Comparison of ENCODE assay signal across 14 mouse cellular contexts in the genomic region with DNA sequence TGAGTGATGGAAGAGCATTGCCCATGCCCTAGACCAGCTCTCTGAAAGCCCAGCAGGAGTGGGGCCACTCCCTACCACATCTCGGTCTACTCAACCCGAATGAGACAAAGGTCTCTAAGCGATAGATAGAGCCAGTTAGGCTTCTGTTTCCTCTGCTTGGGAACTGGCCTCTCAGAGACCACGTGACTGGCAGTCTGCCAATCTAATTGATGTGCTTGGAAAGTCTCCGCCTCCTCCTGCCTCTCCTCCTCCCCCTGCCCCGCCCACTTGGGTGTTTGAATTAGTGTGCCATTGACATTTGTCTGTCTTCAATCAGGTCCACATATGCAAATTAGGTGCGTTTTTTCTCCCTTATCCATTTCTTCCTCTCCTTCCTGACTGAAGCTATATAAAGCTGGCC. TPM values are rescaled to one million over a fixed set of nuclear protein-coding genes. Genes with fewer than 3 reads are reported as not detected.
DNase-seq lines count a peak whose midpoint lies in the region; ATAC-seq and TF ChIP-seq lines count a peak whose summit lies in the region.
"Had no signal": no experiment of that assay in that cellular context is flagged by ENCODE, and none has a peak within 500 bp of the region (broad histone marks: within the 10 kb centered on the region; RNA-seq: fewer than 3 reads in every experiment).

No protein-coding gene starts in this region.

- no peak overlapping the region for H3K4me3 ChIP-seq in kidney, adult 2 months (ENCODE audit: insufficient read depth, low read depth, low read length)
- H3K4me3 ChIP-seq in stomach, postnatal 0 days (ENCODE audit: low read depth, low read length), result no peak overlapping the region
- H3K4me3 ChIP-seq in intestine, embryonic 15.5 days (replicated peaks), result no peak overlapping the region
- H3K4me3 ChIP-seq: heart, embryonic 15.5 days; hindbrain, embryonic 12.5 days; megakaryocyte, embryonic 14.5 days had no signal

- peak; percentile 14 for DNase-seq in kidney, adult 2 months
- no peak for DNase-seq in kidney, adult 9 months
- DNase-seq in lung, postnatal 36 days, result peak; percentile 7
- no peak for DNase-seq in lung, postnatal 25 days (ENCODE audit: low spot score)
- DNase-seq in NIH3T3 (ENCODE audit: low read depth), result peak; percentile 36
- DNase-seq in stomach, postnatal 0 days (ENCODE audit: low spot score), result peak; percentile 15
- DNase-seq: cerebellum, adult 2 months; kidney, adult 11 months; right cerebral cortex, postnatal 4 days; thymus, postnatal 36 days had no signal

- H3K9me3 ChIP-seq in stomach, postnatal 0 days (ENCODE audit: control insufficient read depth, low read length), result no peaks in the 10 kb centered on the region
- no peaks in the 10 kb centered on the region for H3K9me3 ChIP-seq in intestine, embryonic 15.5 days
- H3K9me3 ChIP-seq: heart, embryonic 15.5 days; hindbrain, embryonic 12.5 days had no signal

- H3K27ac ChIP-seq in kidney, adult 2 months (ENCODE audit: insufficient read depth, low read depth, low read length), result no peak overlapping the region
- H3K27ac ChIP-seq in stomach, postnatal 0 days (replicated peaks), result no peak overlapping the region
- no peak overlapping the region for H3K27ac ChIP-seq in intestine, embryonic 15.5 days
- H3K27ac ChIP-seq: heart, embryonic 15.5 days; hindbrain, embryonic 12.5 days had no signal

- H3K36me3 ChIP-seq in kidney, adult 2 months (ENCODE audit: control insufficient read depth, insufficient read depth, low read length), result no peaks in the 10 kb centered on the region
- H3K36me3 ChIP-seq in stomach, postnatal 0 days (ENCODE audit: control insufficient read depth, insufficient read depth, low read length), result no peaks in the 10 kb centered on the region
- H3K36me3 ChIP-seq in intestine, embryonic 15.5 days, result no peaks in the 10 kb centered on the region
- H3K36me3 ChIP-seq: heart, embryonic 15.5 days; hindbrain, embryonic 12.5 days had no signal

- no peaks in the 10 kb centered on the region for H3K27me3 ChIP-seq in kidney, adult 2 months (replicated peaks; ENCODE audit: control insufficient read depth, insufficient read depth, low read length)
- no peaks in the 10 kb centered on the region for H3K27me3 ChIP-seq in stomach, postnatal 0 days (ENCODE audit: control insufficient read depth, insufficient read depth, low read length)
- H3K27me3 ChIP-seq in intestine, embryonic 15.5 days (replicated peaks), result no peaks in the 10 kb centered on the region
- H3K27me3 ChIP-seq: heart, embryonic 15.5 days; hindbrain, embryonic 12.5 days; megakaryocyte, embryonic 14.5 days had no signal

- no peak for TF ChIP-seq EP300 in stomach, postnatal 0 days (optimal IDR thresholded peaks at IDR 0.05)

- WGBS in kidney, adult 2 months, result 74% methylated on average over 7 of the region's 7 CpGs
- WGBS in stomach, postnatal 0 days, result 73% methylated on average over 7 of the region's 7 CpGs
- WGBS in intestine, embryonic 15.5 days, result 74% methylated on average over 7 of the region's 7 CpGs

- no peaks in the 10 kb centered on the region for H3K4me1 ChIP-seq in kidney, adult 2 months (ENCODE audit: control insufficient read depth, insufficient read depth, low read length)
- H3K4me1 ChIP-seq in stomach, postnatal 0 days (replicated peaks; ENCODE audit: control insufficient read depth, insufficient read depth), result no peaks in the 10 kb centered on the region
- no peaks in the 10 kb centered on the region for H3K4me1 ChIP-seq in intestine, embryonic 15.5 days (replicated peaks)
- H3K4me1 ChIP-seq: heart, embryonic 15.5 days; hindbrain, embryonic 12.5 days; megakaryocyte, embryonic 14.5 days had no signal

- TF ChIP-seq CTCF in kidney, adult 2 months (conservative IDR thresholded peaks at IDR 0.05; ENCODE audit: insufficient read depth, insufficient read length, low read depth, low read length), result no peak
- no peak for TF ChIP-seq CTCF in stomach, postnatal 0 days (IDR thresholded peaks at IDR 0.05; ENCODE audit: low read depth)

- H3K4me2 ChIP-seq in stomach, postnatal 0 days (replicated peaks; ENCODE audit: low read depth), result no peak overlapping the region
- H3K4me2 ChIP-seq in intestine, embryonic 15.5 days (replicated peaks), result no peak overlapping the region
- H3K4me2 ChIP-seq: heart, embryonic 15.5 days; hindbrain, embryonic 12.5 days had no signal

- H3K9ac ChIP-seq in stomach, postnatal 0 days (ENCODE audit: low read length), result no peak overlapping the region
- no peak overlapping the region for H3K9ac ChIP-seq in intestine, embryonic 15.5 days
- H3K9ac ChIP-seq: heart, embryonic 15.5 days; hindbrain, embryonic 12.5 days had no signal

- ATAC-seq in stomach, postnatal 0 days (ENCODE audit: low FRiP score, low TSS enrichment), result no peak
- no peak for ATAC-seq in intestine, embryonic 15.5 days

- no peak for TF ChIP-seq POLR2A in kidney, adult 2 months (IDR thresholded peaks at IDR 0.05; ENCODE audit: low read depth, low read length)

RNA-seq across cellular contexts. Expression of a gene that starts 24.9 kb away (rescaled TPM):
- polyA plus RNA-seq in kidney, adult 2 months (2012; rRNA removed), result 25.7 and 27.1 TPM in 2 replicates
- polyA plus RNA-seq in stomach, postnatal 0 days (2015; fragmentation: Nextera tagmentation; extraction: Ambion mirVana), result 15.0 and 16.5 TPM in 2 replicates
- polyA plus RNA-seq in intestine, embryonic 15.5 days (2015; fragmentation: Nextera tagmentation; extraction: Ambion mirVana), result 43.6 and 47.0 TPM in 2 replicates

Comparison
In these comparisons a context has a peak if more than half of its experiments do, and no peak if none do; other contexts are left out.
1. DNase-seq: peak in kidney, adult 2 months (single experiment), lung, postnatal 36 days (single experiment), NIH3T3 (single experiment) and stomach, postnatal 0 days (single experiment); none in kidney, adult 9 months (single experiment) and lung, postnatal 25 days (single experiment).